Mouse (Mus musculus) neural tube, embryonic 14.5 days (tissue): Measurements from ENCODE around the gene Ttc39b. TPM values are rescaled to one million over a fixed set of nuclear protein-coding genes. Genes with fewer than 3 reads are reported as not detected.

ENCODE experiments used
- ATAC-seq: fragments of 200-750 bp; cut with Nextera tagmentation; 2 replicates; pipeline ENCODE4 v1.8.0; 2017; ENCODE audit warnings: low read depth, mild to moderate bottlenecking, moderate TSS enrichment, moderate library complexity
- H3K27ac ChIP-seq: fragments of 300-500 bp; sonication (generic); 2 replicates; pipeline ENCODE4 v1.5.1; 2014; ENCODE audit warnings: low read depth, mild to moderate bottlenecking, control low read depth, low read length, moderate library complexity, mixed read lengths
- H3K27me3 ChIP-seq: fragments of 300-500 bp; sonication (generic); 2 replicates; pipeline ENCODE4 v1.6.1; 2014; ENCODE audit warnings: low read length; ENCODE audit not compliant: control insufficient read depth, insufficient read depth
- H3K36me3 ChIP-seq: fragments of 300-500 bp; sonication (generic); 2 replicates; pipeline ENCODE4 v1.6.1; 2014; ENCODE audit warnings: low read length, mixed read lengths; ENCODE audit not compliant: control insufficient read depth, insufficient read depth
- H3K4me1 ChIP-seq: fragments of 300-500 bp; sonication (generic); 2 replicates; pipeline ENCODE4 v1.6.1; 2014; ENCODE audit warnings: low read length; ENCODE audit not compliant: control insufficient read depth, insufficient read depth
- H3K4me2 ChIP-seq: fragments of 300-500 bp; sonication (generic); 2 replicates; pipeline ENCODE4 v1.6.1; 2014; ENCODE audit warnings: mild to moderate bottlenecking, low read depth, low read length, control low read depth
- H3K4me3 ChIP-seq: fragments of 300-500 bp; sonication (generic); 2 replicates; pipeline ENCODE4 v1.5.1; 2014; ENCODE audit warnings: low read depth, low read length, control low read depth, mixed read lengths
- H3K9ac ChIP-seq: fragments of 300-500 bp; sonication (generic); replicated peaks from 2 replicates; pipeline ENCODE4 v1.6.1; 2014; ENCODE audit warnings: low read depth, mild to moderate bottlenecking, control low read depth, low read length, mixed read lengths
- H3K9me3 ChIP-seq: fragments of 300-500 bp; sonication (generic); 2 replicates; pipeline ENCODE4 v1.6.1; 2016; ENCODE audit warnings: low read length; ENCODE audit not compliant: control insufficient read depth
- WGBS: fragments of 180-500 bp; shearing (Covaris S2); extraction: QIAGEN DNeasy Blood & Tissue Kit; methylation state at CpG from one replicate; pipeline ENCODE4 v1.1.7; 2014; 5-methylcytosine and 5-hydroxymethylcytosine counted together
- polyA plus RNA-seq: library from polyadenylated mRNA; unstranded; fragments of >200 nt; fragmentation: Nextera tagmentation; extraction: Ambion mirVana; gene quantifications from 2 replicates; pipeline ENCODE4 v1.2.1, GENCODE M21; 2014

The Ttc39b gene
- polyA plus RNA-seq, 1 experiment from 2014 or later, result 10.9 TPM

GRCm38 (mm10) chr4:83325366-83325765 is 1.3 kb upstream of the Ttc39b start:
- 59% methylated on average over 5 of the region's 5 CpGs for WGBS
- no peaks in the 10 kb centered on the region for H3K36me3 ChIP-seq

GRCm38 (mm10) chr4:83323201-83323903 is 703 bp downstream of the Ttc39b start:
- Histone ChIP-seq H3K4me2 (peak overlapping the region; percentile 100), H3K4me3 (peak overlapping the region; percentile 65), H3K9me3 (no peaks in the 10 kb centered on the region), H3K27me3 (peaks cover 5% of the 10 kb centered on the region; the same call in 1 of the 2 replicates), H3K9ac (peak overlapping the region; percentile 42), H3K4me1 (0 out of 2 replicates have a peak, but pooled peaks cover 9% of the 10 kb centered on the region), H3K36me3 (no peaks in the 10 kb centered on the region), H3K27ac (no peak overlapping the region)
- 3% methylated on average over 48 of the region's 48 CpGs for WGBS
- ATAC-seq, result peak; percentile 70

More at GRCm38 (mm10) chr4:83325366-83325765, 1.3 kb upstream of the Ttc39b start:
- ATAC-seq, result no peak
- Histone ChIP-seq H3K27me3 (peaks cover 5% of the 10 kb centered on the region; the same call in 1 of the 2 replicates), H3K9ac (no peak overlapping the region), H3K4me2 (no peak overlapping the region), H3K9me3 (no peaks in the 10 kb centered on the region), H3K4me3 (no peak overlapping the region), H3K4me1 (0 out of 2 replicates have a peak, but pooled peaks cover 9% of the 10 kb centered on the region), H3K27ac (no peak overlapping the region)

- no peak for ATAC-seq
- 87% methylated on average over 4 of the region's 4 CpGs for WGBS
- Histone ChIP-seq H3K27ac (no peak overlapping the region), H3K4me3 (no peak overlapping the region), H3K4me1 (0 out of 2 replicates have a peak, but pooled peaks cover 9% of the 10 kb centered on the region), H3K4me2 (no peak overlapping the region), H3K27me3 (0 out of 2 replicates have a peak, but pooled peaks cover 2% of the 10 kb centered on the region), H3K36me3 (no peaks in the 10 kb centered on the region), H3K9ac (no peak overlapping the region), H3K9me3 (no peaks in the 10 kb centered on the region)
These were observed 4.3 kb downstream of the Ttc39b start for GRCm38 (mm10) chr4:83319736-83320135.

GRCm38 (mm10) chr4:83318758-83319157 is 5.3 kb downstream of the Ttc39b start:
- ATAC-seq, result no peak
- WGBS, result 44% methylated on average over 3 of the region's 3 CpGs

GRCm38 (mm10) chr4:83317826-83318348 is 6.2 kb downstream of the Ttc39b start:
- Histone ChIP-seq H3K27ac (no peak overlapping the region), H3K9me3 (no peaks in the 10 kb centered on the region), H3K4me3 (no peak overlapping the region), H3K4me2 (no peak overlapping the region), H3K27me3 (no peaks in the 10 kb centered on the region), H3K36me3 (no peaks in the 10 kb centered on the region), H3K9ac (no peak overlapping the region), H3K4me1 (0 out of 2 replicates have a peak, but pooled peaks cover 1% of the 10 kb centered on the region)
- WGBS, result 74% methylated on average over 3 of the region's 3 CpGs
- no peak for ATAC-seq

More at GRCm38 (mm10) chr4:83318758-83319157, 5.3 kb downstream of the Ttc39b start:
- H3K4me2 ChIP-seq, result no peak overlapping the region
- 0 out of 2 replicates have a peak, but pooled peaks cover 2% of the 10 kb centered on the region for H3K27me3 ChIP-seq
- no peak overlapping the region for H3K9ac ChIP-seq
- H3K4me1 ChIP-seq, result 0 out of 2 replicates have a peak, but pooled peaks cover 6% of the 10 kb centered on the region
- no peaks in the 10 kb centered on the region for H3K36me3 ChIP-seq
- H3K4me3 ChIP-seq, result no peak overlapping the region
- H3K9me3 ChIP-seq, result no peaks in the 10 kb centered on the region
- no peak overlapping the region for H3K27ac ChIP-seq

GRCm38 (mm10) chr4:83316718-83317117 is 7.3 kb downstream of the Ttc39b start:
- Histone ChIP-seq H3K4me1 (no peaks in the 10 kb centered on the region), H3K4me2 (no peak overlapping the region), H3K9me3 (no peaks in the 10 kb centered on the region), H3K4me3 (no peak overlapping the region), H3K36me3 (no peaks in the 10 kb centered on the region), H3K27me3 (no peaks in the 10 kb centered on the region), H3K27ac (no peak overlapping the region), H3K9ac (no peak overlapping the region)
- 84% methylated on average over 3 of the region's 3 CpGs for WGBS
- no peak for ATAC-seq

- ATAC-seq, result no peak
- Histone ChIP-seq H3K27me3 (no peaks in the 10 kb centered on the region), H3K9ac (no peak overlapping the region), H3K4me2 (no peak overlapping the region), H3K4me3 (no peak overlapping the region), H3K27ac (no peak overlapping the region), H3K4me1 (no peaks in the 10 kb centered on the region), H3K9me3 (no peaks in the 10 kb centered on the region), H3K36me3 (no peaks in the 10 kb centered on the region)
- 84% methylated on average over 4 of the region's 4 CpGs for WGBS
These were observed 8.1 kb downstream of the Ttc39b start for GRCm38 (mm10) chr4:83315930-83316329.

- H3K9ac ChIP-seq, result no peak overlapping the region
- no peaks in the 10 kb centered on the region for H3K27me3 ChIP-seq
- ATAC-seq, result no peak
- H3K4me3 ChIP-seq, result no peak overlapping the region
- H3K9me3 ChIP-seq, result no peaks in the 10 kb centered on the region
- H3K4me2 ChIP-seq, result no peak overlapping the region
- 51% methylated on average over 13 of the region's 13 CpGs for WGBS
- H3K36me3 ChIP-seq, result no peaks in the 10 kb centered on the region
- no peaks in the 10 kb centered on the region for H3K4me1 ChIP-seq
- no peak overlapping the region for H3K27ac ChIP-seq
These were observed 8.9 kb downstream of the Ttc39b start for GRCm38 (mm10) chr4:83314922-83315881.
